Mouse (Mus musculus) layer of hippocampus, adult 9-11 months (tissue): Measurements from ENCODE around the gene Ubr1.
"Not testable (repeated sequence)": the region's sequence is repeated elsewhere in the genome, so short reads cannot be mapped to it uniquely, and the experiment has no call there.

Experiments used
- DNase-seq: peaks from one replicate; pipeline ENCODE4 v3.0.0; 2022

The Ubr1 gene

GRCm38 (mm10) chr2:120970559-120971080 lies at the start of gene Ubr1:
TSS of gene Ubr1 (minus strand) at chr2:120970715.
- peak; percentile 88 for DNase-seq

DNA sequence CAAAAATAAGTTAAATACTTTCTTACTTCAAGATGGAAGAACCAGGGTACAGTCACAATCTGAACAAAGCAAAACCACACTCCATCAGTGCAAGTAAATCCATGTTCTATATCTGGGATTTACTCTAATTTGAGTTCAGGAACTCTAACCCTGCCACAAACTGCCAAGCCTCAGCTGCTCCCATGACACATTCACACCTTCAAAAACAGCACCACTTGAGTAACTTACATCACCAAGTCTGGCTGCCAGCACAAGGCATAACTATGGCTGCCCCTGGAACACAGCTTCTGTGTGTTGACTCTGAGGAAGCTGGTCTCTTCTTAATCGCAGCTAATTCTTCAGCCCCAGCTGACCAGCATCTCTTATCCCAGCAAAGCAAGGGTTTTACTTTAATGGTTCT lies 46.6 kb upstream of the Ubr1 start:
- no peak for DNase-seq

DNA sequence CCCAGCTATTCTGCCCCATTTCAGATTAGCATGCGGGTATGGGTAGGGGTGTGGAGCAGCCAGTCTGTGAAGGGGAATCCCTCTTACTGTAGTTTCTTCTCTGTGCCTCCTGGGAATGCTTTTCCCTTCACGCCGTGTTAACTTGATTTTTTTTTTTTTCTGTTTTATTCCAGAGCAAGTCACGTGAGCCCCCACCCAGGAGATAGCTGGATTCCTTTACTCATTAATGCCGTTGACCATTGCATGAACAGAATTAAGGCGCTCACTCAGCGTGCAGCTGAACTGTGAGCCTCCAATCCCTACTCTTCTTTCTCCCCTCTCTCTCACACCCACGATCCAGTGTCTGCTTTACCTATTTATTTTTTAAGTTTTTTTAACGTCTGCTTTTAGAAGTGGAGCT lies 45.7 kb upstream of the Ubr1 start:
- DNase-seq: no peak

GRCm38 (mm10) chr2:121015507-121015906 lies 45.0 kb upstream of the Ubr1 start:
- no peak for DNase-seq

- DNase-seq: no peak
These were observed 42.2 kb upstream of the Ubr1 start for GRCm38 (mm10) chr2:121012676-121013075.

- DNase-seq: no peak
These were observed 38.7 kb upstream of the Ubr1 start for GRCm38 (mm10) chr2:121009071-121009677.

GRCm38 (mm10) chr2:121008664-121009007 lies 38.1 kb upstream of the Ubr1 start:
- no peak for DNase-seq

DNA sequence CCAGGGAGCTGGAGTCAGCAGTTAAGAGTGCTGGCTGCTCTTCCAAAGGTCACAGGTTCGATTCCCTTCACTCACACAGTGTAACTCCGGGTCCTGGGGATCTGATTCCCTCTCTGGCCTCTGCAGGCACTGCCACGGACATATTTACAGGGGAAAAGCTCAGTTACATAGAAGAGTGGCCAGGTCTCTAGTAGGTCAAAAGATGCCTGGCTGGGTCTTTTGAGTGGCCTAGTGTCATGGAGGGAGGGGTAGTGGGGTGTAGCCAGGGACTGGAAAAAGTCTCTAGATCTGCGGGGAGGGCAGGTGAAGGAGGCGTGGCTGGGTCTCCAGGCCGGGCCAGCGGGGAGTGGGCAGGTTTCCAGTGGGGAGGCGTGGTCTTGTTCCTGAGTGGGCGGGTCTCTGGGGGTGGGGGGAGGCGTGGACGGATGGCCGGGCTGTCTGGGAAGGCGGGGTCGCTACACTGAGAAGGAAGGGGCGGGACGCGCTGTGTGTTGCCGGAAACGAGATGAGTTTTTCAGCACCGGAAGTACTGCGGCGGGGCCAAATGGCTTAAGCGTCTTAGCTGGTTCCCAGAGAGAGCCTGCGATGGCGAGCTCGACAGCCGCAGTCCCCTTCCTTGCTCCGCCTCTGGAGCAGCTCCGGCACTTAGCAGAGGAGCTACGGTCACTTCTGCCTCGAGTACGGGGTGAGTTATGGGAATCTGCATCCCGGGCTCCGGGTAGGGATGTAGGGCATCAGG lies 37.6 kb upstream of the Ubr1 start, which contains the start of gene Ccndbp1:
Ccndbp1 (plus strand) TSS at position 479 of the 739 bp plus-strand sequence.
- peak; percentile 90 for DNase-seq

GRCm38 (mm10) chr2:121006986-121007385 lies 36.5 kb upstream of the Ubr1 start:
- no peak for DNase-seq

GRCm38 (mm10) chr2:121004018-121004811 lies 33.7 kb upstream of the Ubr1 start:
- DNase-seq: no peak

DNA sequence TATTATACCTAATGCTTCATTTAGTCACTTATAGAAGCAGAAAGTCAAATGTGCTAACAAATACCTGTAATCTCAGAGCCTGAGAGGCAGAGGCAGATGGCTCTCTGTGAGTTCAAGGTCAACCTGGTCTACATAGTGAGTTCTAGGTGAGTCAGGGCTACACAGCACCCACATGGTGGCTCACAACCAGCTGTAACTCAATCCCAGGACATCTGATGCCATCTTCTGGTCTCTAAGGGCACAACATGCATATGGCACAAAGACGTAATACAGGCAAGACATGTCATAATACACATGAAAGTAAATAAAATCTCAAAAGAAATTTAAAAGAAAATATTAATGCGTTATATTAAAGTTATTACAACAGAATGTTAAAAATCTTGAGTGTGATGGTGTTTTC lies 33.1 kb upstream of the Ubr1 start:
- DNase-seq: no peak

DNA sequence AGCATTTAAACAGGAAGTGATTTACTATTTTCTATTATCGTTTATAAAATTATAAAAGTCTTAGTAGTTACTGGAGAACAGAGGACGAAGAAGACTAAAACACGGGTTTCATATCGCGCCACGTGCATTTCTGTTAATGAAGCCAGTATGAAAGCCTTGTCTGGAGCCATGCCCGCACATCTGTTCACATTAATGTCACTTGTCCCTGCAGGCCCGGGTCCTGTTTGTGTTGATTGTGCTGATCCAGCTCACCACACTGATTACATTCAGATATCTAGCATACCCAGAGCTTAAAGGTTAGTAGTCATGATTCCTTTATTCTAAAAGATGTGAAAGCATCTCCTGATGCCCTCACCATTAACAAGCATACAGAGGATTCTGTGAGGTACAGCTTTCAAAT lies 28.3 kb upstream of the Ubr1 start:
- no peak for DNase-seq

DNA sequence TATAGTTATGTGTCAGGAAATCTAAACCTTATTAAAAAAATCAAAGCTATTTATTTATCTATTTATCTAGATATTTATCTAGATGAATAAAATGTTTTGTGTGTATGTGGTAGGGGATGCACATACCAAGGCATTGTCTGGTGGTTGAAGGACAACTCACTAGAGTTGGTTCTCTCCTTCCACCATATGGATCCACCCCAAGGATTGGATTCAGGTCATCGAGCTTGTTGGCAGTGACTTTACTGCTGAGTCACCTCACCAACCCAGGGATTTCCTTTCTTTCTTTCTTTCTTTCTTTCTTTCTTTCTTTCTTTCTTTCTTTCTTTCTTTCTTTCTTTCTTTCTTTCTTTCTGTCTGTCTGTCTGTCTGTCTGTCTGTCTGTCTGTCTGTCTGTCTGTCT lies 26.1 kb upstream of the Ubr1 start:
- DNase-seq: not testable (repeated sequence)

- DNase-seq: no peak
These were observed 20.7 kb upstream of the Ubr1 start for GRCm38 (mm10) chr2:120991196-120991595.

DNA sequence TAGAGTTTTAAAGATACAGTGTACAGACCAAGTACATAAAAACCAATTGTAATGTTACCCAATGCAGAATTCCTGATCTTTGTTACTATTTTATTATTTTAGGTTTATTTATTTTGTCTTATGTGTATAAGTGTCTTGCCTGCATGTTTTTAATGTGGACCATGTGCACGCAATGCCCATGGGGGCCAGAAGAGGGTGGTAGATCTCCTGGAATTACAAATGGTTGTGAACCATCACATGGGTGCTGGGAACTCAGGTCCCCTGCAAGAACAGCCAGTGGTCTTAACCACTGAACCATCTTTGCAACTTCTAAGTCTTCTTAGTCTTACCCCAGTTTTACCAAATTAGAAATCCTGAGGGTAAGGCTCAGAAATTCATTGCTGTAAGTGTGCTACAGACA lies 14.7 kb upstream of the Ubr1 start:
- no peak for DNase-seq

GRCm38 (mm10) chr2:120983611-120984010 lies 13.1 kb upstream of the Ubr1 start:
- no peak for DNase-seq

- DNase-seq: no peak
These were observed 10.3 kb upstream of the Ubr1 start for GRCm38 (mm10) chr2:120980861-120981260.

DNA sequence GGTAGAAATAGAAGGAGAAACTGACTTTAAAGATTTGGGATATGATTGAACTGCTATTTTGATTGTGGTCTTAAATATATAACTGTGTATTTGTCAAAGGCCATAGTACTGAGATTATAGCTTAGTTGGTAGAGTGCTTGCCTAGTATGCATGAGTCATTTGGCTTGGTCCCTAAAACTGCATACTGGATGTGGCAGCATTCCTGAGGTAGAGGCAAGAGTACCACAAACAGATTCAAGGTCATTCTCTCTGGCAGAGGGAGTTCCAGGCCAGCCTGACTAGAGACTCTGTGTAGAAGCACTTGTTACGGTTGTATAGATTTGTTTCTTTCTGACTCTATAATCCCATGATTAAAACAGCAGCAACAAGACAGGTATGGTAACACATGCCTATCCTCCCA lies 9.3 kb upstream of the Ubr1 start:
- DNase-seq: no peak

DNA sequence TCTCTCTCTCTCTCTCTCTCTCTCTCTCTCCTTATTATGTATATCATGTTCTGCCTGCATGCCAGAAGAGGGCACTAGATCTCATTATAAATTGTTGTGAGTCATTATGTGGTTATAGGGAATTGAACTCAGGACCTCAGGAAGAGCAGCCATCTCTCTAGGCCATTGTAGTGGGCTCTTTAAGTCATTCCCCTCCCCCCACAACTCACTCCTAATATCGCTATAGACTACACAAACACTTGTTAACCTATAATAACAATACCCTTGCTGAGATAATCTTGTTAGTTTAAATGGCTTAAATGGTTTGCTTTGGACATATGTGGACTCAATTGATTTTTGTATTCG lies 8.2 kb upstream of the Ubr1 start:
- DNase-seq: no peak

DNA sequence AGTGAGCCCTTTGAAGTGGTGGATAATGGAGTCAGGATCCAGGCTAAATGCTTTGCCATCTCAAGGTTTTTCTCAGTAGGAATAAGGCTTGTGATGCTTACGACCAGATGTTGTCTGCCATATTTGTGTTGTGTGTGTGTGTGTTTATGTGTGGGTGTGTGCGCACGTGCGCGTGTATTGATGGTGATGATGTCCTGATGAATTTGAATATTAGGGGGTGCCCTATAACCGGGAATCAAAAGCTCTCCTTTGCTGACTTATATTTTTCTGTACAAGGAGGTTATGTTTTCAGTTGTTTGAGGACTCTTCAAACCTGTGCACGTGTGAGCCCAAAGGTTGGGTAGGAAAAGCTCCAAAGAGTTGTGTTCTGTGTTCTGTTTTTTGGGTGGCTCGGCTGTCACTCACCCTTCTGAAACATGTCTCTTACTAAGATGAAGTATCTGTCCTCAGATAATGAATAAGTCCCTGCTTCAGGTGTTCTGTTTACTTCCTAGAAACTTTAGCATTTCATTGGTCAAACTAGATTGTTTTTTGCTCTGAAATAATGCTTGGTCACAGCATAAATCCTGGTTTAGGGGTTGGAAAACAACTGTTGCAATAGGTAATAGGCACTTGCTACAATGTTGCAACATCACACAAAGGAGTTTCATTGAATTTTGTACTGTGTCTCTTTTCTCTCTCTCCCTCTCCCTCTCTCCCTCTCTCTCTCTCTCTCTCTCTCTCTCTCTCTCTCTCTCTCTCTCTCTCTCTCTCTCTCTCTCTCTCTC lies 7.6 kb upstream of the Ubr1 start:
- no peak for DNase-seq

DNA sequence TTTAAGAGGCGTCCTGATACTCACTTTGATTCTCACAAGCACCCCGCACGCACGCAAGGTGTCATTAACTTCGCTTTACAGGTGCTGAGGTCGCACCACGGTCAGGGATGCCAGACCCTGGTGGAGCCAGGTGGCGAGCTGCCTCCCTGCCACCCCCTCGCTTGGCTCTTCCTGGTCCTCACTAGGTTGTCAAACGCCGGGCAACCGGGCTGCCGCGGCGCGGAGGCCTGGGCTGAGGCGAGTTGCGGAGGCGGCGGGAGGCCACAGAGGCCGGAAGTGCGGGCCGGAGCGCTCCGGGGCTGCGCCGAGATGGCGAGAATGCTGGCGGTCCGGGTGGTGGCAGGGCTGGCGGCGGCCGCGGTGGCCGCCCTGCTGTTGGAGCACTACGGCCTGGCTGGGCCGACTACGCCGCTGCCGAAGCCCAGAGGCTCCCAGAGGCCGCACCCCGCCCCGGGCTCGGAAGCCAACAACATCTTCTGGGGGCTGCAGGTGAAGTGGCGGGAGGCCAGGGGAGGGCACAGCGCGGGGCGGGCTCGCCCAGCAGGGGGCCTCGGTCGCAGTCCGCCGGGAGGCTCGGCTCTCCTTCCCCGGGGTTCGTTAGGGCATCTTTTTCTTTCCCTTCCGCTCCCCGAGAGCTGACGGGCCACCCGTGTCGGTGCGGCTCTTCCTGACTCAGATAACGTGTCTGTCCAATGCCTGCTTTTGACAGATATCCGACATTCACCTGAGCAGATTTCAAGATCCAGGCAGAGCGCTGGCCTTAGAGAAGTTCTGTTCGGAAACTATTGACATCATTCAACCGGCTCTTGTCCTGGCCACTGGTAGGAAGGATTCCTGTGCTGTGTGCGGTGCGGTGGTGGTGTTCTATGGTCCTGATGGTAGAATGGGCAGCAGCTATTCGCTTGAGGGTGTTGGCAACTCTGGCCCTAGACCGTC lies 6.7 kb upstream of the Ubr1 start, which contains the start of gene Tmem62:
Tmem62 (plus strand) TSS at position 28 of the 936 bp plus-strand sequence.
- peak; percentile 43 for DNase-seq

DNA sequence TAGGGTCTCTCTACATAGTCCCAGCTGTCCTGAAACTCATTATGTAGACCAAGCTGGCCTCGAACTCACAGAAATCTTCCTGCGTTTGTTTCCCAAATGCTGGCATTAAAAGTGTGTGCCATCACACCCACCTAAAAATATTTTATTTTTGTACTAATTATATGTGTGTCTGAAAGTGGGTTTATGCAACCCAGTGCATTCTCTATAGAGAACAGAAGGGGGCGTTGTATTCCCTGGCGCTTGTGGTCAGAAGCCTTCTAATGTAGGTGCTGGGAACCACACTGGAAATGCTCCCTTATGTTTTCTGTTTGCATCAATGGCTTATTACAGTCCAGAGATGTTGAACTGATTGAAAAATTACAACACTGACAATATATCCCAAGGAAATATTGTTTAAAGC lies 5.8 kb upstream of the Ubr1 start:
- DNase-seq: no peak
